Comparison of ENCODE assay signal across 8 mouse cellular contexts in genomic region chr4:106837425-106837824, GRCm38 (mm10). TPM values are rescaled to one million over a fixed set of nuclear protein-coding genes. Genes with fewer than 3 reads are reported as not detected.
A peak's percentile ranks its signal among the peaks of the same experiment; 100 is the strongest.
DNase-seq lines count a peak whose midpoint lies in the region; ATAC-seq and TF ChIP-seq lines count a peak whose summit lies in the region.

No protein-coding gene starts in this region.

- H3K4me2 ChIP-seq in forebrain, embryonic 16.5 days (ENCODE audit: low read length), result peak overlapping the region; percentile 54
- H3K4me2 ChIP-seq in liver, embryonic 13.5 days, result peak overlapping the region; percentile 100

- no peak for ATAC-seq in forebrain, embryonic 16.5 days
- no peak for ATAC-seq in liver, embryonic 13.5 days (ENCODE audit: low read depth)

- intact Hi-C loops in heart, adult 2 months (cut with DNase I), result loop anchor here (5.0 kb wide), 1 partner anchor 215 kb away; no protein-coding TSS in a partner anchor
- intact Hi-C loops in heart, postnatal 14 days (cut with DNase I), result loop anchor here (2.0 to 10.0 kb wide), 2 partner anchors 223 to 233 kb away; partner anchors contain the start of gene Lexm

- no peak for TF ChIP-seq CTCF in heart, adult 2 months (IDR thresholded peaks at IDR 0.05)

- H3K4me3 ChIP-seq in heart, adult 2 months, result no peak overlapping the region
- peak overlapping the region; percentile 28 for H3K4me3 ChIP-seq in forebrain, embryonic 16.5 days (replicated peaks; ENCODE audit: low read length)
- H3K4me3 ChIP-seq in liver, embryonic 13.5 days (replicated peaks), result 0 out of 2 replicates have a peak overlapping the region, but pooled peaks have one; percentile 45

- whole genome bisulfite sequencing in heart, adult 2 months, result 14% methylated on average over 9 of the region's 9 CpGs
- WGBS in forebrain, embryonic 16.5 days, result 5% methylated on average over 9 of the region's 9 CpGs
- WGBS in liver, embryonic 13.5 days (ENCODE audit: insufficient replicate concordance), result 8% methylated on average over 9 of the region's 9 CpGs

- no peak for DNase-seq in heart, adult 2 months
- no peak for DNase-seq in heart, postnatal 14 days
- DNase-seq in 416B (ENCODE audit: low read depth), result peak; percentile 29
- no peak for DNase-seq in liver, embryonic 13.5 days
- no peak for DNase-seq in frontal cortex, adult 2 months (ENCODE audit: extremely low spot score in 1 of 2, low spot score in 1 of 2)
- no peak for DNase-seq in urinary bladder, postnatal 14 days (ENCODE audit: low spot score)
- no peak for DNase-seq in c-Kit-positive CD71-positive TER-119-positive erythroid progenitor cells, embryonic 14.5 days (ENCODE audit: low spot score)

- no peaks in the 10 kb centered on the region for H3K36me3 ChIP-seq in heart, adult 2 months (ENCODE audit: control insufficient read depth, insufficient read depth, low read length)
- no peaks in the 10 kb centered on the region for H3K36me3 ChIP-seq in forebrain, embryonic 16.5 days (ENCODE audit: control insufficient read depth, insufficient read depth)
- H3K36me3 ChIP-seq in liver, embryonic 13.5 days, result no peaks in the 10 kb centered on the region

- H3K4me1 ChIP-seq in heart, adult 2 months (ENCODE audit: control insufficient read depth, insufficient read depth, low read length), result peaks cover 3% of the 10 kb centered on the region; the same call in 1 of the 2 replicates
- peaks cover 39% of the 10 kb centered on the region for H3K4me1 ChIP-seq in forebrain, embryonic 16.5 days (replicated peaks; ENCODE audit: control insufficient read depth, insufficient read depth, low read length)
- peaks cover 40% of the 10 kb centered on the region for H3K4me1 ChIP-seq in liver, embryonic 13.5 days (replicated peaks)

- H3K9ac ChIP-seq in heart, adult 2 months (ENCODE audit: low read depth, low read length), result no peak overlapping the region
- H3K9ac ChIP-seq in forebrain, embryonic 16.5 days (replicated peaks; ENCODE audit: low read depth, low read length), result peak overlapping the region; percentile 46
- H3K9ac ChIP-seq in liver, embryonic 13.5 days, result peak overlapping the region; percentile 58

- H3K9me3 ChIP-seq in forebrain, embryonic 16.5 days (ENCODE audit: control insufficient read depth, low read length), result no peaks in the 10 kb centered on the region
- no peaks in the 10 kb centered on the region for H3K9me3 ChIP-seq in liver, embryonic 13.5 days (replicated peaks)

- no peaks in the 10 kb centered on the region for H3K79me2 ChIP-seq in heart, adult 2 months (replicated peaks; ENCODE audit: control insufficient read depth, insufficient read depth, low read length)

- H3K27ac ChIP-seq in heart, adult 2 months, result peak overlapping the region; percentile 26; the same call in 1 of the 2 replicates
- peak overlapping the region; percentile 94 for H3K27ac ChIP-seq in forebrain, embryonic 16.5 days (ENCODE audit: low read length)
- H3K27ac ChIP-seq in liver, embryonic 13.5 days, result no peak overlapping the region

- TF ChIP-seq EP300 in heart, adult 2 months (IDR thresholded peaks at IDR 0.05; ENCODE audit: insufficient read depth, low read depth, low read length), result no peak

- no peak for TF ChIP-seq POLR2A in heart, adult 2 months (IDR thresholded peaks at IDR 0.05; ENCODE audit: insufficient read depth, low read depth, low read length)

- H3K27me3 ChIP-seq in heart, adult 2 months (ENCODE audit: control insufficient read depth, insufficient read depth, low read length), result no peaks in the 10 kb centered on the region
- H3K27me3 ChIP-seq in forebrain, embryonic 16.5 days (replicated peaks; ENCODE audit: control insufficient read depth, insufficient read depth, low read length), result no peaks in the 10 kb centered on the region
- 0 out of 2 replicates have a peak, but pooled peaks cover 4% of the 10 kb centered on the region for H3K27me3 ChIP-seq in liver, embryonic 13.5 days

RNA-seq across cellular contexts. Expression of gene Acot11, which starts 32.6 kb away (rescaled TPM):
- 10 to 100 TPM; 27.5 to 48.6 TPM for total RNA-seq in heart, adult 2 months (2021)
- 16.4 and 25.2 TPM in 2 replicates for polyA plus RNA-seq in heart, adult 2 months (2012; rRNA removed)
- 10 to 100 TPM; 27.8 to 30.3 TPM for total RNA-seq in heart, postnatal 14 days (2021)
- polyA plus RNA-seq in forebrain, embryonic 16.5 days (2015; fragmentation: Nextera tagmentation; extraction: Ambion mirVana), result 1.1 and 1.5 TPM in 2 replicates
- polyA plus RNA-seq in liver, embryonic 13.5 days (2015; fragmentation: Nextera tagmentation; extraction: Ambion mirVana), result 5.0 TPM in 2 replicates
- 19.4 and 21.4 TPM in 2 replicates for polyA plus RNA-seq in frontal cortex, adult 2 months (2012; rRNA removed)
